8 mouse cellular contexts compared by ENCODE assay signal in genomic region chr14:114567673-114568309, GRCm38 (mm10).
DNase-seq lines count a peak whose midpoint lies in the region; ATAC-seq and TF ChIP-seq lines count a peak whose summit lies in the region.

No protein-coding gene starts in this region.

- H3K36me3 ChIP-seq in lung, postnatal 0 days (ENCODE audit: insufficient read depth, low read length), result no peaks in the 10 kb centered on the region

- peak; percentile 85 for TF ChIP-seq CTCF in layer of hippocampus, adult 2 months (conservative IDR thresholded peaks at IDR 0.05)
- TF ChIP-seq CTCF in lung, postnatal 0 days (IDR thresholded peaks at IDR 0.05), result peak; percentile 39

- no peak for ATAC-seq in lung, postnatal 0 days
- ATAC-seq in erythroid progenitor cell, adult 5-6 weeks (replicated peaks; ENCODE audit: low FRiP score, poor library complexity, severe bottlenecking), result no peak

- WGBS in lung, postnatal 0 days, result 12% methylated on average over 14 of the region's 14 CpGs

- peak; percentile 49 for DNase-seq in urinary bladder, postnatal 14 days (ENCODE audit: low spot score)
- DNase-seq in urinary bladder, adult 2 months (ENCODE audit: low spot score), result no peak
- DNase-seq in embryo, embryonic 11.5 days (ENCODE audit: low read depth, low spot score), result peak; percentile 48
- peak; percentile 27 to 51 for DNase-seq in heart, postnatal 10 days
- DNase-seq in layer of hippocampus, adult 2 months (ENCODE audit: low spot score in 2 of 2), result peak; percentile 71 to 84
- DNase-seq in lung, postnatal 0 days (ENCODE audit: low spot score), result peak; percentile 9
- DNase-seq in right cerebral cortex, postnatal 14 days, result peak; percentile 87

- intact Hi-C loops in heart, postnatal 10 days (cut with DNase I), result no loop called here

- peak overlapping the region; percentile 46 for H3K4me3 ChIP-seq in layer of hippocampus, adult 2 months
- no peak overlapping the region for H3K4me3 ChIP-seq in lung, postnatal 0 days (ENCODE audit: low read depth, low read length)

- peak overlapping the region; percentile 75 for H3K27ac ChIP-seq in layer of hippocampus, adult 2 months
- no peak overlapping the region for H3K27ac ChIP-seq in lung, postnatal 0 days (ENCODE audit: low read length)

- H3K4me2 ChIP-seq in lung, postnatal 0 days (replicated peaks; ENCODE audit: low read depth, low read length), result no peak overlapping the region

- no peak for TF ChIP-seq EP300 in lung, postnatal 0 days (IDR thresholded peaks at IDR 0.05)

- no peaks in the 10 kb centered on the region for H3K27me3 ChIP-seq in lung, postnatal 0 days (replicated peaks; ENCODE audit: insufficient read depth, low read length)

- no peaks in the 10 kb centered on the region for H3K4me1 ChIP-seq in lung, postnatal 0 days (ENCODE audit: insufficient read depth, low read depth, low read length)

- H3K9me3 ChIP-seq in lung, postnatal 0 days (ENCODE audit: low read length), result no peaks in the 10 kb centered on the region

- no peak overlapping the region for H3K9ac ChIP-seq in lung, postnatal 0 days (replicated peaks; ENCODE audit: low read depth)
